Mouse (Mus musculus) heart, adult 8-10 months (tissue): Measurements from ENCODE around the gene Pcp4l1. TPM values are rescaled to one million over a fixed set of nuclear protein-coding genes. Genes with fewer than 3 reads are reported as not detected.
"Not testable (repeated sequence)": the region's sequence is repeated elsewhere in the genome, so short reads cannot be mapped to it uniquely, and the experiment has no call there.

Source experiments
- DNase-seq: peaks from one replicate; pipeline ENCODE4 v3.0.0; 2022; ENCODE audit warnings: low spot score
- total RNA-seq, 4 experiments: library from RNA; stranded (reverse); gene quantifications; 2 replicates each; pipeline ENCODE4 v1.2.4; 2022

Pcp4l1 gene
- total RNA-seq, 4 experiments from 2014 or later = 193 to 360 (median 253) TPM

DNA sequence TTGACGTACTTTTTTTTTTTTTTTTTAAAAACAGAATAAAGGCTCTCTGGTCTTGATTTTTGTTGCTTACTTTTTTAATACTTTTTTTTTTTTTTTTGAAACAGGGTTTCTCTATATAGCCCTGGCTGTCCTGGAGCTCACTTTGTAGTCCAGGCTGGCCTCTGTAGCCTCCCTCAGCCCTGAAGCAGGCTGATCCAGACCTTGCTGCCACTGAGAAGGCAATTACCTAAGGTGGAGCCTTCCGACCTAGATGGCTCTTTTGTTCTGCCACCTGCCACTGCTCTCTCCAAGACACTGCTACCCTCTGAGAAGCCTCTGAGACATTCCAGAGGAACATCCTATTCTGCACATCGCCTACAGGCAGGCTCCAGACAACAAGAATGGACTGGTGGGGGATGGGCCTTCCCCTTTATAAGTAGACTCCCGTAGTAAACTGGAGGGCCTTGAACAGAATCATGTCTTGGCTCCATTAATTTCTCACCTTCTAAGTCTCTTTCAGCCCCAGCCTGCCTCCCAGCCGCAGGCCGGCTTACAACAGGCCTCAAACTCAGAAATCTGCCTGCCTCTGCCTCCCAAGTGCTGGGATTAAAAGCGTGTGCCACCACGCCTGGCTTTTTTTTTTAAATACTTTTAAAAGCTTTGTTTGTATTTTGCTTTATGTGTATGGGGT, 58.4 kb downstream of the Pcp4l1 start:
- DNase-seq = not testable (repeated sequence)

DNA sequence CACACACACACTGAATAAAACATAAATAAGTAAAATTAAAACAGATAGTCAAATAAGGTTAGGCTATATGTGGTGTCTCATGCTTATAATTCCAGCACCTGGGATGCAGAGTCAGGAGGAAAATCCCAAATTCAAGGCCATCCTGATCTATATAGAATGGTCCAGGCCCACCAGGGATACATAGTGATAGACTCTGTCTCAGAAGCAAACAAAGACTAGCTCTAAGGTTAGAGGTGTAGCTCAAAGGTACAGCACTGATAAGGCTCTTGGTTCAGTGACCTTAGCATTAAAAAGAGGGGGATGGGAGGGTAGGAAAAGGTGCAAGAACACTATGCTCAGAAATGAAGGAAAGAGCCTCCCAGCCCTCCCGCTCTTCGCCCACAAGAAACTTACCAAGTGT, 60.5 kb downstream of the Pcp4l1 start:
- no peak for DNase-seq

- no peak for DNase-seq
Measured at GRCm38 (mm10) chr1:171130971-171131370, 65.1 kb downstream of the Pcp4l1 start.

- DNase-seq = peak; percentile 57
Measured at GRCm38 (mm10) chr1:171129251-171129650, 66.8 kb downstream of the Pcp4l1 start.

GRCm38 (mm10) chr1:171124398-171124797, 71.7 kb downstream of the Pcp4l1 start:
- no peak for DNase-seq

Other genes with a start within 250 kb of the Pcp4l1 start
- 10 to 100 TPM in 1 of 4 experiments, 1 to 10 TPM in 3; 3.9 to 10.6 (median 5.7) TPM for gene Fcgr2b, start 219.7 kb downstream of the Pcp4l1 start, total RNA-seq
- gene Fcgr4, start 177.3 kb downstream of the Pcp4l1 start, total RNA-seq = 1 to 10 TPM in 1 of 4 experiments, under 1 TPM in 2, not detected in 1; 0.22 to 1.4 (median 0.50) TPM
- gene Fcgr3, start 131.3 kb downstream of the Pcp4l1 start, total RNA-seq = 10 to 100 TPM in 2 of 4 experiments, 1 to 10 TPM in 2; 7.8 to 13.7 (median 9.7) TPM
- 1 to 10 TPM in 1 of 4 experiments, under 1 TPM in 3; 0.60 to 2.0 (median 0.88) TPM for gene Cfap126, start 82.3 kb downstream of the Pcp4l1 start, total RNA-seq
- 1,000 to 10,000 TPM; 1,259 to 1,304 (median 1,268) TPM for gene Sdhc, start 45.7 kb downstream of the Pcp4l1 start, total RNA-seq
- under 1 TPM in 2 of 4 experiments, not detected in 2; 0.31 to 0.41 TPM for gene Mpz, start 45.6 kb downstream of the Pcp4l1 start, total RNA-seq
- gene Nr1i3, start 17.7 kb upstream of the Pcp4l1 start, total RNA-seq = not detected
- gene Tomm40l, start 26.2 kb upstream of the Pcp4l1 start, total RNA-seq = 100 to 1,000 TPM in 1 of 4 experiments, 10 to 100 TPM in 3; 94.3 to 111 (median 97.4) TPM
- gene Apoa2, start 28.8 kb upstream of the Pcp4l1 start, total RNA-seq = 1 to 10 TPM; 1.8 to 4.9 (median 1.9) TPM
- gene Fcer1g, start 38.1 kb upstream of the Pcp4l1 start, total RNA-seq = 10 to 100 TPM in 2 of 4 experiments, 1 to 10 TPM in 2; 8.2 to 14.4 (median 11.5) TPM
- under 1 TPM; 0.19 to 0.60 (median 0.25) TPM for gene Adamts4, start 54.2 kb upstream of the Pcp4l1 start, total RNA-seq
- 1,000 to 10,000 TPM; 1,619 to 1,708 (median 1,672) TPM for gene Ndufs2, start 55.1 kb upstream of the Pcp4l1 start, total RNA-seq
- gene B4galt3, start 74.1 kb upstream of the Pcp4l1 start, total RNA-seq = 10 to 100 TPM; 15.4 to 20.8 (median 19.1) TPM
- gene Ppox, start 84.9 kb upstream of the Pcp4l1 start, total RNA-seq = 10 to 100 TPM; 11.9 to 16.6 (median 12.7) TPM
- 10 to 100 TPM; 18.9 to 21.1 (median 19.9) TPM for gene Usp21, start 91.7 kb upstream of the Pcp4l1 start, total RNA-seq
- 10 to 100 TPM; 88.2 to 96.3 (median 90.7) TPM for gene Ufc1, start 98.8 kb upstream of the Pcp4l1 start, total RNA-seq
- gene Dedd, start 132.9 kb upstream of the Pcp4l1 start, total RNA-seq = 10 to 100 TPM; 21.2 to 26.1 (median 21.9) TPM
- 10 to 100 TPM; 26.9 to 36.8 (median 29.4) TPM for gene Nit1, start 149.4 kb upstream of the Pcp4l1 start, total RNA-seq
- gene Pfdn2, start 149.4 kb upstream of the Pcp4l1 start, total RNA-seq = 100 to 1,000 TPM in 1 of 4 experiments, 10 to 100 TPM in 3; 55.3 to 103 (median 78.2) TPM
- gene Klhdc9, start 164.5 kb upstream of the Pcp4l1 start, total RNA-seq = under 1 TPM in 1 of 4 experiments, not detected in 3; 0.16 TPM
- gene Nectin4, start 173.8 kb upstream of the Pcp4l1 start, total RNA-seq = under 1 TPM in 3 of 4 experiments, not detected in 1; 0.11 to 0.38 (median 0.25) TPM
- 1 to 10 TPM; 1.7 to 3.0 (median 2.0) TPM for gene Arhgap30, start 192.7 kb upstream of the Pcp4l1 start, total RNA-seq
- gene Usf1, start 215.0 kb upstream of the Pcp4l1 start, total RNA-seq = 10 to 100 TPM; 43.0 to 48.4 (median 45.2) TPM
- gene Tstd1, start 222.6 kb upstream of the Pcp4l1 start, total RNA-seq = 1 to 10 TPM in 3 of 4 experiments, under 1 TPM in 1; 0.75 to 2.0 (median 1.3) TPM
- gene F11r, start 241.3 kb upstream of the Pcp4l1 start, total RNA-seq = 10 to 100 TPM; 34.5 to 36.2 (median 35.6) TPM